Mouse (Mus musculus): Measurements from ENCODE around the gene Gm2174. TPM values are rescaled to one million over a fixed set of nuclear protein-coding genes. Genes with fewer than 3 reads are reported as not detected.
A peak's percentile ranks its signal among the peaks of the same experiment; 100 is the strongest.

Gene Gm2174
- polyA plus RNA-seq, 1 experiment from 2014 or later, result 2.2 TPM

- Histone ChIP-seq H3K9me3 (ENCODE audit: control insufficient read depth, low read length) (no peaks in the 10 kb centered on the region), H3K4me1 (replicated peaks; ENCODE audit: control insufficient read depth, insufficient read depth, low read length) (peaks cover 14% of the 10 kb centered on the region), H3K9ac (ENCODE audit: low read depth, low read length) (no peak overlapping the region; the same call in 1 of the 2 replicates), H3K36me3 (ENCODE audit: control insufficient read depth, insufficient read depth, low read length) (no peaks in the 10 kb centered on the region), H3K27me3 (replicated peaks; ENCODE audit: control insufficient read depth, insufficient read depth, low read length) (no peaks in the 10 kb centered on the region), H3K27ac (ENCODE audit: low read depth, low read length) (peak overlapping the region; percentile 89), H3K4me2 (peak overlapping the region; percentile 43), H3K4me3 (ENCODE audit: low read depth, low read length) (no peak overlapping the region)
- WGBS, result 38% methylated on average over 11 of the region's 11 CpGs
- DNase-seq (ENCODE audit: low spot score), result no peak
- peak; percentile 97 for ATAC-seq (replicated peaks; ENCODE audit: low FRiP score)
Observed at GRCm38 (mm10) chrX:56446487-56447428, 1.0 kb upstream of the Gm2174 start.

DNA sequence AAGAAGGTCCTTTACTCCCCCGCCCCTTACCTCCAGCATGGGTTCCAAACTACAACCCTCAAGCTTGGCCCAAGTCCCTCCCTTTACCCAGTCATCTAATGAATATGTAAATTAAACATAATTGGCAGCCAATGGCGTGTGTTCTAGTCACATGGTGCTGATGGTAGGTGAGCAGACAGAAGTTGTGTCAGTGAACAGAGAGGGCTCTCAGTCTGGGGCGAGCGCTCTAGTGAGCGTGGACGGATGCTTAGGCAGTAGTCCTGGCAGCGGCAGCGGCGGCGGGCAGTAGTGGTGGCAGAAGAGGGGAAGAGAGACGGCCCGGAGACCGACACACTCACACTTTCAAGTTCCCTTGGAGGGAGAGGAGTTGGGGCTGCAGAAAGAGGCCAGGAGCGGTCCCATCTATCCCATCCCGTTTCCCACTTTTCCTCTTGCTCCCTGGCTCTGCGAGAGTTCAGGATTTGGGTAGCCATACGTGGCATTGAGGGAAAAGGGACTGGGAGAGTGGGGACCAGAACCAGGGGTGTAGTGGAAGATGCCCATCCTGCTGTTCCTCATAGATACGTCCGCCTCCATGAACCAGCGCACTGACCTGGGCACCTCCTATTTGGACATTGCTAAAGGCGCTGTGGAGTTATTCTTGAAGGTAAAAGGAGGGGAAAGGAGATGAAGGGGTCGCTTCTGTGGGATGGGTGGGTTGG is 7.1 kb downstream of the Gm2174 start, which contains the start of gene Ints6l:
Gene Ints6l, plus strand, starts transcription at position 187 of the 701 bp plus-strand sequence.
- Histone ChIP-seq H3K4me3 (ENCODE audit: low read depth, low read length) (peak within 1 kb of the TSS; percentile 68), H3K27me3 (replicated peaks; ENCODE audit: control insufficient read depth, insufficient read depth, low read length) (no peaks in the 10 kb centered on the region), H3K4me1 (replicated peaks; ENCODE audit: control insufficient read depth, insufficient read depth, low read length) (no peaks in the 10 kb centered on the region), H3K9me3 (ENCODE audit: control insufficient read depth, low read length) (no peaks in the 10 kb centered on the region), H3K4me2 (peak within 1 kb of the TSS; percentile 60), H3K27ac (ENCODE audit: low read depth, low read length) (peak within 1 kb of the TSS; percentile 92), H3K36me3 (ENCODE audit: control insufficient read depth, insufficient read depth, low read length) (no peaks in the 10 kb centered on the region), H3K9ac (ENCODE audit: low read depth, low read length) (peak within 1 kb of the TSS; percentile 86)
- peak; percentile 58 for DNase-seq (ENCODE audit: low spot score)
- WGBS, result 17% methylated on average over 17 of the region's 22 CpGs
- ATAC-seq (replicated peaks; ENCODE audit: low FRiP score), result peak; percentile 86

DNA sequence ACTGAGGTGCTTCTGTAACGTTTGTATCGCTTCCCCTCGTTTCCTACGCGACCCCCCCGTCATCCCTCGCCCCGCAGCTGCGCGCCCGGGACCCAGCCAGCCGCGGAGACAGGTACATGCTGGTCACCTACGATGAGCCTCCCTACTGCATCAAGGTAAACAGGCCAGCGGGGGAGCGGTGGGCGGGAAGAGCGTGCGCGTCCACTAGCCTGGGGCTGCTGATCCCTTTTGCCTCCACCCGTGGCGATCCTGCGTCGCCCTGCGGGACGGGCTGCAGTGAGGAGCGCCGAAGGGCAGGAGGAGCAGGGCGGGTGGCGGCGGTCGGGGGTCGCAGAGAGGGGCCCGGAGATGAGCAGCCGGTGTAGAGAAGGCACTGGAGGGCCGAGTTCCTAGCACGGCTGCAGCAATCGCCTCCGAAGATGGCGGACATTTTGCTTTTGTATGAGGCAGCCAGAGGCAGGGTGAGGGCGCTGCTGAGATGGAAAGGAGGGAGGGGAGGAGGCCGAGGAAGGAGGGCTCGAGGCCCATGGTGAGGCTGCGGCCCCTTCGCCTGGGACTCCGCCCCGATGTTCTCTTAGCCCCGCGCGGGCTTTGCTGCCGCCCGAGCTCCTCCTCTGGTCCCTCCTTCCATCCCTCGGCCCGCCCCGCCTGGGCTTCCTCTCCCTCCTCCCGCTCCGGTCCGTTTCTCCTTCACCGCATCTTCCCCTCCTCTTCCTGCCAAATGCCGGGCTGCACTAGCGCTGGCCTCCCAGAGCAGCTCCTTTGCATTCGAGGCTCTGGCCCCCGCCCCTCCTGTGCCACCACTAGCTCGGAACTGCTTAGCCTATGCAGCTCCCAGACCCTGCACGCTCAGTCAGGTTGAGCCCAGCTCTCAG is 7.8 kb downstream of the Gm2174 start:
- H3K4me3 ChIP-seq (ENCODE audit: low read depth, low read length), result peak overlapping the region; percentile 68
- WGBS, result 15% methylated on average over 62 of the region's 65 CpGs
- no peaks in the 10 kb centered on the region for H3K9me3 ChIP-seq (ENCODE audit: control insufficient read depth, low read length)
- H3K9ac ChIP-seq (ENCODE audit: low read depth, low read length), result peak overlapping the region; percentile 86
- ATAC-seq (replicated peaks; ENCODE audit: low FRiP score) (peak; percentile 90), DNase-seq (ENCODE audit: low spot score) (peak; percentile 78)
- peak overlapping the region; percentile 64 for H3K4me2 ChIP-seq
- H3K4me1 ChIP-seq (replicated peaks; ENCODE audit: control insufficient read depth, insufficient read depth, low read length), result no peaks in the 10 kb centered on the region
- no peaks in the 10 kb centered on the region for H3K27me3 ChIP-seq (replicated peaks; ENCODE audit: control insufficient read depth, insufficient read depth, low read length)
- peak overlapping the region; percentile 92 for H3K27ac ChIP-seq (ENCODE audit: low read depth, low read length)
- no peaks in the 10 kb centered on the region for H3K36me3 ChIP-seq (ENCODE audit: control insufficient read depth, insufficient read depth, low read length)

- no peaks in the 10 kb centered on the region for H3K36me3 ChIP-seq (ENCODE audit: control insufficient read depth, insufficient read depth, low read length)
- ATAC-seq (replicated peaks; ENCODE audit: low FRiP score), result peak; percentile 64
- peak overlapping the region; percentile 46 for H3K9ac ChIP-seq (ENCODE audit: low read depth, low read length)
- peak overlapping the region; percentile 64 for H3K4me2 ChIP-seq
- WGBS, result 14% methylated on average over 8 of the region's 8 CpGs
- no peaks in the 10 kb centered on the region for H3K27me3 ChIP-seq (replicated peaks; ENCODE audit: control insufficient read depth, insufficient read depth, low read length)
- H3K9me3 ChIP-seq (ENCODE audit: control insufficient read depth, low read length), result no peaks in the 10 kb centered on the region
- peak overlapping the region; percentile 92 for H3K27ac ChIP-seq (ENCODE audit: low read depth, low read length)
- H3K4me1 ChIP-seq (replicated peaks; ENCODE audit: control insufficient read depth, insufficient read depth, low read length), result no peaks in the 10 kb centered on the region
- no peak for DNase-seq (ENCODE audit: low spot score)
- H3K4me3 ChIP-seq (ENCODE audit: low read depth, low read length), result peak overlapping the region; percentile 68
Observed at GRCm38 (mm10) chrX:56456379-56456778, 8.6 kb downstream of the Gm2174 start.

DNA sequence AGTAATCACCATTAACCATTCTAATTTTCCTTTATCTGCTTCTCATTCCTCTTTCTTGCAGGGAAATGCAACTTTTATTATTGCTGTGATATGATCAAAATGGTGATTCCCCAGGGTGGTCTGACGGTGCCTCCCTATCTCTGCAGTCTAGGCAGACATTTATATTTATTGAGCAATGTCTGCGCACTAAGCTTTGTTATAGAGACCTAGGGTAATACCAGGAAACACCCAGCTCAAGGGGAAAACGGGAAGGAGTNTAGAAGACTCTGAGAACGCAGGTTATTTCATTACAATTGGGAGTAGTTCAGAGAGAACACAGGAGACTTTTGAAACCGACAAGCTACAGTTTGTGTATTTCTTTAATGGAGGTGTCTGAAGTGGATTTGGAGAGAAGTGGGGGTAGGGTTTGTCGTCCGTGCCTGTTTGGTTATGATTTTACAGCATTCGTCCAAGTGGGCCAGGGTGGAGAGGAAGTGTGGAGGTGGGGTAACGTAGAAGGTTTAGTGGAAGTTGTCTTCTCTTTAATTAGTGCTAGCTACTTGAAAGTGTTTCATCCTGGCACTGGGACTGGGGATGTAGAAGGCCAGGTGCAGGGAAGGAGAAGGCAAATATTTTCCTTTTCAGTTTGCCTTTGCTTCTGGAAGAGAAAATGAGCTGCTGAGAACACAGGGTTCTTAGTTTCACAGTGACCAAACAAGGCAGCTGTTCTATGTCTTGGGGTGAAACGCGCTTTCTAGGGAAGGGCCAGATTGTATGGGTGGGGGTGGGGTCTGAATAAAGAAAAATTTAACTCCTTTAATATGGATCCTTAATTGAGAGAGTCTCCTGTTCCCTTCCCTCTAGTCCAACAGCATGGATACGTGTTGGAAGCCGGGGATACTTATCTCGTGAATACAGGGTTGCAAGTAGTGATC is 14.5 kb downstream of the Gm2174 start:
- H3K27ac ChIP-seq (ENCODE audit: low read depth, low read length), result no peak overlapping the region
- H3K4me2 ChIP-seq, result no peak overlapping the region
- ATAC-seq (replicated peaks; ENCODE audit: low FRiP score), result no peak
- H3K9ac ChIP-seq (ENCODE audit: low read depth, low read length), result no peak overlapping the region
- H3K36me3 ChIP-seq (ENCODE audit: control insufficient read depth, insufficient read depth, low read length), result no peaks in the 10 kb centered on the region
- no peak overlapping the region for H3K4me3 ChIP-seq (ENCODE audit: low read depth, low read length)
- WGBS, result 58% methylated on average over 14 of the region's 14 CpGs
- DNase-seq (ENCODE audit: low spot score), result no peak
- no peaks in the 10 kb centered on the region for H3K27me3 ChIP-seq (replicated peaks; ENCODE audit: control insufficient read depth, insufficient read depth, low read length)
- peaks cover 3% of the 10 kb centered on the region for H3K4me1 ChIP-seq (replicated peaks; ENCODE audit: control insufficient read depth, insufficient read depth, low read length)
- no peaks in the 10 kb centered on the region for H3K9me3 ChIP-seq (ENCODE audit: control insufficient read depth, low read length)

DNA sequence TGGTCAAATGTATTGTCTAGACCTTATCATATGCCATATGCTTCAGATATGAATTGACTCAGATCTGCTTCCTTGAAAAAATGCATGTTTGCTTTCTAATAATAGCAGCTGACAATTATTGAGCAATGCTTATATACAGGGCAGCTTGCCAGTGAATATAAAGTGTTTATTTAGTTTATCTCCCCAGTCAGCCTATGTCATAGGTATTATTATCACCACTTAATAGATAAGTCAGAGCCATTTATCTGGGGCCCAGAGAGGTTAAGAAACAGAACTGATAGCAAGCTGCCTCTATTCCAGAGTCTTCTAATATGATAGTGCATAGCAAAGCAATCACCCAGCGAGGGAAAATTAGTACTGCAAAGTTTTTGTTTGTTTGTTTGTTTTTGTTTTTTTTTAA is 17.1 kb downstream of the Gm2174 start:
- no peak overlapping the region; the same call in 1 of the 2 replicates for H3K4me2 ChIP-seq
- WGBS, result 54% methylated on average over 1 of the region's 1 CpGs
- H3K27me3 ChIP-seq (replicated peaks; ENCODE audit: control insufficient read depth, insufficient read depth, low read length), result no peaks in the 10 kb centered on the region
- ATAC-seq (replicated peaks; ENCODE audit: low FRiP score) (peak; percentile 64), DNase-seq (ENCODE audit: low spot score) (no peak)
- no peaks in the 10 kb centered on the region for H3K9me3 ChIP-seq (ENCODE audit: control insufficient read depth, low read length)
- H3K4me3 ChIP-seq (ENCODE audit: low read depth, low read length), result no peak overlapping the region
- peaks cover 3% of the 10 kb centered on the region for H3K4me1 ChIP-seq (replicated peaks; ENCODE audit: control insufficient read depth, insufficient read depth, low read length)
- no peaks in the 10 kb centered on the region for H3K36me3 ChIP-seq (ENCODE audit: control insufficient read depth, insufficient read depth, low read length)
- no peak overlapping the region for H3K27ac ChIP-seq (ENCODE audit: low read depth, low read length)
- H3K9ac ChIP-seq (ENCODE audit: low read depth, low read length), result no peak overlapping the region

DNA sequence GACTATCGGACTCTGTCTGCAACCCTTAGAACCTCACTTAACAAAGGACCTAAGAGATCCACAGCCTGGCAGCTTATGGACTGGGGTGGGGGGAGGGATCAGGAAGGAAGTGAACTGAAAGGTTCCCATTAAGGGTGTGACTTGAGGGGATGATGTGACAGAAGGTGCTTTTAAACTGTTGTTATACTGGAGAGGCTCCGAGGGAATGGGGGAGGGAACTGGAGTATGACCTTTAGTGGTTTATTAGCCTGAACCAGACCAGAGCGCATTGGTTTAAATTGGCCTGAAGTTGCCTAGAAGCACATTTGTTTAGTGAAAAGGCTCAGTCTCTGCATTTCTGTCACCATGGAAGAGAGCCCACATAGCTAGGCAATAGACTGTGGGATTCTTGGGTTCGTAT is 19.9 kb downstream of the Gm2174 start:
- 66% methylated on average over 4 of the region's 4 CpGs for WGBS
- Histone ChIP-seq H3K4me2 (no peak overlapping the region), H3K27me3 (replicated peaks; ENCODE audit: control insufficient read depth, insufficient read depth, low read length) (no peaks in the 10 kb centered on the region), H3K9me3 (ENCODE audit: control insufficient read depth, low read length) (peaks cover 2% of the 10 kb centered on the region; the same call in 1 of the 2 replicates), H3K36me3 (ENCODE audit: control insufficient read depth, insufficient read depth, low read length) (0 out of 2 replicates have a peak, but pooled peaks cover 3% of the 10 kb centered on the region), H3K4me3 (ENCODE audit: low read depth, low read length) (no peak overlapping the region), H3K4me1 (replicated peaks; ENCODE audit: control insufficient read depth, insufficient read depth, low read length) (peaks cover 3% of the 10 kb centered on the region), H3K9ac (ENCODE audit: low read depth, low read length) (no peak overlapping the region), H3K27ac (ENCODE audit: low read depth, low read length) (no peak overlapping the region)
- no peak for ATAC-seq (replicated peaks; ENCODE audit: low FRiP score)
- no peak for DNase-seq (ENCODE audit: low spot score)

Measured in liver, embryonic 11.5 days (tissue).